Mouse (Mus musculus): ENCODE results near the gene Nlk. TPM values are rescaled to one million over a fixed set of nuclear protein-coding genes. Genes with fewer than 3 reads are reported as not detected.
"Not testable (repeated sequence)": the region's sequence is repeated elsewhere in the genome, so short reads cannot be mapped to it uniquely, and the experiment has no call there.

The Nlk gene
- total RNA-seq, 4 experiments from 2014 or later = 45.2 to 62.8 (median 54.4) TPM

DNA sequence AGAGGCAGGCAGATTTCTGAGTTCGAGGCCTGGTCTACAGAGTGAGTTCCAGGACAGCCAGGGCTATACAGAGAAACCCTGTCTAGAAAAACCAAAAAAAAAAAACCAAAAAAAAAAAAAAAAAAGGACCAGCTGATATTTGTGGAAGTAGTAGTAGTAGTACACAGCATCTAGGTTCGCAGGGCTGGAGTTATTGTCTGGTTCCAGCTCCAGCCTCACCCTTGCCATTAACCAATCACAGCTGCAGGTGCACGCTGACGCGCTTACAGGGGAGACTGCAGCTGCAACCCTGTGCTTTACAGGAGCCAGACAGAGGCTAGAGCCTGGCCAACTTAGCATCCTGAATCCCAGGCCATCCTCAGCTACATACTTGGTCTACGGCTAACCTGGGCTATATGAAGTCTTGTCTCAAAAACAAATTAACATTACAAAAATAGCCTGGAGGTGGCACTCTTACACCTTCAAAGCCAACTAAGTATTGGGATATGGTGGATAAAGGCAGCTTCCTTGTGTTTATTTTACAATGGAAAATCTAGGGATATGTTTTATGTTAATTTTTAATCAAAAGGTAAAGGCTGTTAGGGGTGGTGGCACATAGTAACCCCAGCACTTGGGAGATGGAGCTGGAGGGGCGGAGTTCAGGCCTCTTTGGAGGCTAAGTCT lies 152.6 kb downstream of the Nlk start:
- DNase-seq = no peak

DNA sequence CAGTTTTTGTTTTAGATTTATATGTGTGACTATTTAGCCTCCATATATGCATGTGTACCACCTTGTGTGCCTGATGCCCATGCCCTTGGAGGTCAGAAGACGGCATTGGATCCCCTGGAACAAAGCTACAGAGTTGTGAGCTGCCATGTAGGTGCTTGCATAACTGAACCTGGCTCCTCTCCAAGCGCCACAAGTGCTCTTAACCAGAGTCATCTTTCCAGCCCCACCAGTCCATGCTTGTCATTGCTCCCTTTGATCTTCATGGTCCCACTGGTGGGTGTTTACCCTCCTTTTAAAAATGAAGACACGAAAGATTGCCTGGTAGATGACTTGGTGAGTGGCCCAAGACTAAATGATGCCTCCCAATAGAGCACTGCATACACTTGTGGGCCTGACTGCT lies 156.8 kb downstream of the Nlk start:
- no peak for DNase-seq

DNA sequence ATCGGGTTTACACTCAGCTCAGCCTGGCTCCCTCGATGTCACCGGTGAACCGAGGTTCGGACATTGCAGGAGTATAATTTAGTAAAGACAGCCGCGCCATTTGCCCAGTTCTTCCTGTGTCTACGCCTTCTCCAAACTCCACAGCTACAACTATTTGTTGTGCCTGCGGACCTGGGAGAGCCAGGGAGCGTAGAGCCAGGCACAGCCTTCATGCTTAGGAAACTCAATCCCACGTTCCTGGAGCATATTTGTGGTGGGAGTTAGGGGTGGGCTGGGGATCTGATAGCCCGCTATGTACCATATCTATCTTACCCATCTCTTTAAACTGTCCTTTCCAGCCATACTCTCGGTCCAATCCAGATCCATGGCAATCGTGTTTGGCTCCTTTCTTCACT lies 160.5 kb downstream of the Nlk start:
- no peak for DNase-seq

DNA sequence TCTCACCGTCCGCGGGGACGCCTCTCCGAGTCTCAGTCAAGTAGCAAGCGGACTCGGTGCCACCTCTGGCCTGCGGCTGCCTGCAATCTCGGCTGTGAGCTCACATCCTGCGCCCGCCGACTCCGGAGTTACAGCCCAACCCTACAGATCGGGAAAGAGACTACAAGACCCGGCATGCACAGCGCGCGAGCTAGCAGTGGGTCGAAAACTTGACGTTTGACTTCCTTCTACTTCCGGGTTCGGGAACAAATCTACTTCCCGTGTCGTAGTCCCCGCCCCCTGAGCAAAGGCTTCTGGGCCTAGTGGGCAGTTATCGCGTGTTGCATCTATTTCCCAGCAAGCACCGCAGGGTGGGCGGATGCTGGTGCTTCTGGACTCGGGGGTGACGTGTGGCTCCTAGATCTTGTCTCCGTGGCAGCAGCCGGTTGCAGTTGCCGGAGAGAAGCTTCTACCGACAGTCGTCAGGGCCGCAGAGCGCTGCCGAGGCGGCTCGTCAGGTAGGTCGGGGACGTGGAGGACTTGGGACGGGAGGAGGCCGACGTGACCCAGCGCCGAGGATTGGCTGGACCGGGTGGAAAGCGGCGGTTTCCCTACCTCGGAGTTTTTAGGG lies 161.0 kb downstream of the Nlk start, which contains the start of the genes Tnfaip1 and Ift20:
Gene Tnfaip1 (minus strand): TSS at position 253 of the 610 bp plus-strand sequence.
Gene Ift20 (plus strand): TSS at position 282 of the 610 bp plus-strand sequence.
- DNase-seq = peak; percentile 99

DNA sequence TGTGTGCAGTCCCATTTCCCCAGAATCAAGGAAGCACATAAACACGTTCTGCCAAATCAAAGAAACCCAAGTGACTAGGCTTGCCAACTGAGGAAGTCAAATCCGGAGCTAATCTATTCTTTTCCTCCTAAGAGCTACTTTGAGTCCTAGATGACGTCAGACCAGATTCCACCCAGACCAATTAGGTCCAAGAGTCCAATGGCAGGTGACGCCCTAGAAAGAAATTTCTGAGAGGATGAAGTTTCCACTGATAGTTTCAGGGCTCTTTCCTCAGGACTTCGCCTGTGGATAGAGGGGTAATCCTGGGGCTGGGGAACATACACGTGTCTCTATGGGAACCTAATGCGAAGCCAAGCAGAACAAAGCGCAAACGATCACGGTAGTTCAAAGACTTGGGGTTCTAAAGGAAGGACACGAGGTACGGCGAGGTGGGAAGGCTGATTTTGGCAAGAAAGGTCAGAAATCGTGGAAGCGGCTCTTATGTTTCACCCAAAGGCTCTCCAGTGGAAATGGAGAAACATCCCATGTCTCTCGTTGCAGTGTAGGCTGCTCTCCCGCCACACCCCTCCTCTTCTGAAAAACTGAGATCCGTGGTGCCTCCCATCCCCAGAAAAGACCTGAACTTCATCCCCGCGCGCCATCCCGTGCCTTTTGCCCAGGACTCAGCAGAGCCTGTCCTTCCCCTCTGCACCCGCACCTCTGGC lies 161.6 kb downstream of the Nlk start:
- no peak for DNase-seq

DNA sequence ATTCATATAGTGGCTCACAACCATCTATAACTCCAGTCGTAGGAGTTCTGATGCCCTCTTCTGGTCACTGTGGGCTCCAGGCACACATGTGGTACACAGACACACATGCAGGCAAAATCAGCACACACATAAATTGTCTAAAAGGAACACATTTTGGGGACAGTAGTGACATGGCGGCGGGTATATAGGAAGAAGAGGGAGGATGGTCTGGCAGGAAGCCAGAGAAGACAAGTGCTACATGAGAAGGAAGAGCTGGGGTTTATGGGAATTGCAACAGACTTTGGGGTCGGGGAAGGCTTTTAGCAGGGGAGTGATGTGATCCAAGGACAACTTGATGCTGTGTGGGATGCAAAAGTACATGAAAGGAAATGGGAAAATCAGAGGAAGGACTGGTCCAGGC lies 162.7 kb downstream of the Nlk start:
- DNase-seq = no peak

- DNase-seq = not testable (repeated sequence)
Observed at GRCm38 (mm10) chr11:78531515-78531914, 165.7 kb downstream of the Nlk start.

DNA sequence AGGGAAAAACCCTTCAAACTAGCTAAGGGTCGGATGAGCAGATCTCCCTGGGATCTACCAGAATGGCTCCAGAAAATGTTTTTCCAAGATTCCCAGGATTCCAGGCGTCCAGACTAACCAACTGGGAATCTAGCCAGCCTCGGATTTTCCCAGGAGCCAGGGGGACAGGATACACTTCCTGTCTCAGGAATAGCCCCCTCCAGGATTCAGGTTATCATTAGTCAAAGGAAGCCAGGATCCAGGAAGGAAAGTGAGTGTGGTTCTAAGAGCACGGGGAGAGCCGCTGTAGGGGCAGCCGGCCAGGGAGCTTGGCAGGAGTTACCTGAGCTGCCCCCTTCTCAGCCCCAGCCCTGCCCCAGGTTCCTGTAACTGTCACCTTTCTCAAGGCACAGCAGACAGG lies 166.1 kb downstream of the Nlk start:
- DNase-seq = peak; percentile 44

DNA sequence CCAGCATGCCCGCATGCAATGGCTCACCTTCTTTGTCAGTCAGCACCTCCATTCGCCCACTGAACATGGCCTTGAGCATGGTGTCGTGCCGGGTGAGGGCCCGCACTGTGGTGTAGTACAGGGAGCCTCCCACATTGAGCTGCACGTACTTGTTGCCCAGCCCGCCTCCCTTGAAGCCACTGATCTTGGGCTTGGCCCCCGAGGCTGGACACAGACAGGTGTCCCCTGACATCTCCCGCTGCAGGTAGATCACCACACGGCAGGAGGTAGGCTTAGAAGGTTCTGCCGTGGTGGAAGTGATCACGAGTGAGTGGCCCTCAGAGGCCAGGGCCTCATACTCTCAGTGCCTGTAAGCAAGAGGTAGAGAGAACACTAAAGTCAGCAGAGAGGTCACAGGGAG lies 167.2 kb downstream of the Nlk start:
- DNase-seq = no peak

GRCm38 (mm10) chr11:78528714-78529113 lies 168.5 kb downstream of the Nlk start:
- DNase-seq = no peak

- no peak for DNase-seq
Observed at GRCm38 (mm10) chr11:78524838-78525237, 172.3 kb downstream of the Nlk start.

GRCm38 (mm10) chr11:78523241-78523955 lies 173.8 kb downstream of the Nlk start:
- no peak for DNase-seq

GRCm38 (mm10) chr11:78522481-78522997 lies 174.6 kb downstream of the Nlk start:
- DNase-seq = no peak

GRCm38 (mm10) chr11:78521880-78522279 lies 175.3 kb downstream of the Nlk start:
- DNase-seq = no peak

DNA sequence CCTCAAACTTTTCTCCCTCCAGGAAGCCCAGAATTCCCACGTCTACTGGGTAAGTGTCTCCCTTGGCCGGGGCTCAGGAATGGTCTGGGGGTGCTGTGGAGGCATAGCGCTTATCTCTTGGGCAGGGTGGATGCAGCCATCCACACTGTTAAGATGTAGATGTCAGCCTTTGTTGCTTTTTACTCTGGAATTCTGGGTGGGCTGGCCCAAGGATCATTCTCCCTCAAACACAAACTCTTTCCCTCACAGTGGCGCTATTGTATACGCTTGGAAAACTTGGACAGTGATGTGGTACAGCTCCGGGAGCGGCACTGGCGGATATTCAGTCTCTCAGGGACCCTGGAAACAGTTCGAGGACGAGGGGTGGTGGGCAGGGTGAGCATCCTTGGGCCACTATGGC lies 178.2 kb downstream of the Nlk start:
- DNase-seq = no peak

Other genes with a start within 250 kb of the Nlk start
- gene Slc46a1, start 231.7 kb downstream of the Nlk start, total RNA-seq (2022) = 10 to 100 TPM; 36.9 to 54.8 (median 42.6) TPM
- 10 to 100 TPM in 2 of 4 experiments, 1 to 10 TPM in 2; 6.4 to 15.1 (median 9.0) TPM for gene Sarm1, start 199.6 kb downstream of the Nlk start, total RNA-seq (2022)
- gene Vtn, start 198.3 kb downstream of the Nlk start, total RNA-seq (2022) = 1 to 10 TPM in 2 of 4 experiments, under 1 TPM in 2; 0.66 to 3.2 (median 1.1) TPM
- not detected for gene Sebox, start 193.9 kb downstream of the Nlk start, total RNA-seq (2022)
- gene Tmem199, start 185.2 kb downstream of the Nlk start, total RNA-seq (2022) = 10 to 100 TPM; 27.5 to 36.3 (median 34.5) TPM
- gene Poldip2, start 185.2 kb downstream of the Nlk start, total RNA-seq (2022) = 100 to 1,000 TPM; 129 to 171 (median 150) TPM
- 10 to 100 TPM; 39.9 to 52.6 (median 47.0) TPM for gene Tnfaip1, start 161.0 kb downstream of the Nlk start, total RNA-seq (2022)
- 100 to 1,000 TPM; 103 to 135 (median 123) TPM for gene Ift20, start 161.0 kb downstream of the Nlk start, total RNA-seq (2022)
- 10 to 100 TPM; 46.3 to 65.0 (median 55.8) TPM for gene Tmem97, start 146.6 kb downstream of the Nlk start, total RNA-seq (2022)
- gene Ccnq, start 54.4 kb upstream of the Nlk start, total RNA-seq (2022) = 10 to 100 TPM; 61.2 to 71.8 (median 64.7) TPM
- gene Lyrm9, start 129.2 kb upstream of the Nlk start, total RNA-seq (2022) = 10 to 100 TPM; 40.6 to 46.6 (median 42.1) TPM
- gene Nos2, start 223.4 kb upstream of the Nlk start, total RNA-seq (2022) = 1 to 10 TPM in 2 of 4 experiments, under 1 TPM in 2; 0.52 to 6.0 (median 2.5) TPM